Comparison of ENCODE assay signal across 9 mouse cellular contexts in the genomic region with DNA sequence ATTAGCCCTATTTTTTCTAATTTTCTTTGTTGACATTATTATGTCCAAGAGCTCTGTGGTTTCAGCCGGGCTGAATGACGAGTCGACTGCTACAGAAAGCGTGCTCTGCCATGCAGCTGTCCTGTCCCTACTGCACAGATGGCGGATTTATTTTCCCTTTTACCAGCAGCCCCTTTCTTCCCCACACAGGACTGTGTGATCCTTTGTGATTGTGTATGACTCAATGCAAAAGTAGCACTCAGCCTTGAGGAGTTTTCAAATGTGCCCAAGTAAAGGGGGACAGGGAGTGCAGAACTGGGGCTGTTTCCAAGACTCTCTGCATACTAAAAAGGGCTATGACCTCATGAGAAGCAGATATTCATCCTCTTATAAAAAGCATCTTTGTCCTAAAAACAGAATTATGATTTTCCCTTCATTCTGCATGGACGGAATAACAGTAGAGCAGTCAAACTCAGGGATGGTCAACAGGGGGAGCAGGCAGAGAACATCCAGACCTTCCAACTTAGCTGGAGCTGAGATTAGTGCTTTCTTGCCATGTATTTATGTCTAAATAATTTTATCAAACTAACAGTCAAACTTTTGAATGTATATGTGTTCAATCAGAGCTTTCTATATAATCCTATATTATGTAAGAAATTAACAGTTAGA.
DNase-seq lines count a peak whose midpoint lies in the region; ATAC-seq and TF ChIP-seq lines count a peak whose summit lies in the region.
"Had no signal": no experiment of that assay in that cellular context is flagged by ENCODE, and none has a peak within 500 bp of the region (broad histone marks: within the 10 kb centered on the region; RNA-seq: fewer than 3 reads in every experiment).

No protein-coding gene starts in this region.

- no peak overlapping the region for H3K4me3 ChIP-seq in lung, embryonic 14.5 days (ENCODE audit: low read depth, low read length)
- no peak overlapping the region for H3K4me3 ChIP-seq in lung, adult 2 months (replicated peaks; ENCODE audit: extremely low read depth, low read depth, low read length)
- no peak overlapping the region for H3K4me3 ChIP-seq in hindbrain, embryonic 13.5 days
- H3K4me3 ChIP-seq in midbrain, embryonic 12.5 days: no peak overlapping the region
- H3K4me3 ChIP-seq in stomach, postnatal 0 days (ENCODE audit: low read depth, low read length): no peak overlapping the region
- no peak overlapping the region for H3K4me3 ChIP-seq in heart, embryonic 10.5 days
- H3K4me3 ChIP-seq: heart, embryonic 13.5 days had no signal

- H3K27ac ChIP-seq in lung, embryonic 14.5 days (ENCODE audit: low read depth): no peak overlapping the region
- peak overlapping the region; percentile 52; the same call in 1 of the 2 replicates for H3K27ac ChIP-seq in hindbrain, embryonic 13.5 days
- peak overlapping the region; percentile 73 for H3K27ac ChIP-seq in midbrain, embryonic 12.5 days (replicated peaks)
- H3K27ac ChIP-seq in stomach, postnatal 0 days (replicated peaks): peak overlapping the region; percentile 4; the same call in 1 of the 2 replicates
- no peak overlapping the region for H3K27ac ChIP-seq in heart, embryonic 10.5 days
- H3K27ac ChIP-seq: heart, embryonic 13.5 days; macrophage had no signal

- WGBS in lung, embryonic 14.5 days: 38% methylated on average over 6 of the region's 6 CpGs
- 60% methylated on average over 6 of the region's 6 CpGs for WGBS in lung, adult 2 months
- 48% methylated on average over 6 of the region's 6 CpGs for WGBS in hindbrain, embryonic 13.5 days
- 34% methylated on average over 6 of the region's 6 CpGs for WGBS in midbrain, embryonic 12.5 days
- WGBS in stomach, postnatal 0 days: 35% methylated on average over 6 of the region's 6 CpGs
- 80% methylated on average over 6 of the region's 6 CpGs for WGBS in heart, embryonic 10.5 days

- no peaks in the 10 kb centered on the region for H3K36me3 ChIP-seq in lung, embryonic 14.5 days (ENCODE audit: insufficient read depth)
- no peaks in the 10 kb centered on the region for H3K36me3 ChIP-seq in hindbrain, embryonic 13.5 days
- H3K36me3 ChIP-seq in midbrain, embryonic 12.5 days: no peaks in the 10 kb centered on the region
- no peaks in the 10 kb centered on the region for H3K36me3 ChIP-seq in stomach, postnatal 0 days (ENCODE audit: control insufficient read depth, insufficient read depth, low read length)
- no peaks in the 10 kb centered on the region for H3K36me3 ChIP-seq in heart, embryonic 10.5 days
- H3K36me3 ChIP-seq: heart, embryonic 13.5 days had no signal

- no peak for TF ChIP-seq POLR2A in lung, adult 2 months (IDR thresholded peaks at IDR 0.05; ENCODE audit: borderline replicate concordance, extremely low read depth, low read depth, low read length)

- no peaks in the 10 kb centered on the region for H3K9me3 ChIP-seq in lung, embryonic 14.5 days (ENCODE audit: low read depth, low read length)
- no peaks in the 10 kb centered on the region for H3K9me3 ChIP-seq in hindbrain, embryonic 13.5 days
- no peaks in the 10 kb centered on the region for H3K9me3 ChIP-seq in midbrain, embryonic 12.5 days
- no peaks in the 10 kb centered on the region for H3K9me3 ChIP-seq in stomach, postnatal 0 days (ENCODE audit: control insufficient read depth, low read length)
- H3K9me3 ChIP-seq in heart, embryonic 10.5 days: no peaks in the 10 kb centered on the region
- H3K9me3 ChIP-seq: heart, embryonic 13.5 days had no signal

- peak; percentile 78 for ATAC-seq in lung, embryonic 14.5 days (ENCODE audit: insufficient read depth)
- peak; percentile 83 for ATAC-seq in hindbrain, embryonic 13.5 days (ENCODE audit: low FRiP score)
- peak; percentile 97 for ATAC-seq in midbrain, embryonic 12.5 days (ENCODE audit: low FRiP score, low read depth)
- peak; percentile 51; the same call in 1 of the 2 replicates for ATAC-seq in stomach, postnatal 0 days (ENCODE audit: low FRiP score, low TSS enrichment)
- ATAC-seq in megakaryocyte progenitor cell, adult 5-6 weeks (replicated peaks; ENCODE audit: poor library complexity): no peak

- DNase-seq in lung, embryonic 14.5 days: peak; percentile 26
- no peak for DNase-seq in lung, adult 2 months
- DNase-seq in stomach, postnatal 0 days (ENCODE audit: low spot score): no peak
- no peak for DNase-seq in heart, embryonic 10.5 days (ENCODE audit: low spot score)

- H3K4me1 ChIP-seq in lung, embryonic 14.5 days (ENCODE audit: insufficient read depth): peaks cover 5% of the 10 kb centered on the region; the same call in 1 of the 2 replicates
- H3K4me1 ChIP-seq in lung, adult 2 months (ENCODE audit: control insufficient read depth, insufficient read depth, low read length): no peaks in the 10 kb centered on the region
- H3K4me1 ChIP-seq in hindbrain, embryonic 13.5 days (replicated peaks): peaks cover 3% of the 10 kb centered on the region
- H3K4me1 ChIP-seq in midbrain, embryonic 12.5 days: no peaks in the 10 kb centered on the region
- H3K4me1 ChIP-seq in stomach, postnatal 0 days (replicated peaks; ENCODE audit: control insufficient read depth, insufficient read depth): no peaks in the 10 kb centered on the region
- no peaks in the 10 kb centered on the region for H3K4me1 ChIP-seq in heart, embryonic 10.5 days
- H3K4me1 ChIP-seq: heart, embryonic 13.5 days had no signal

- no peak overlapping the region for H3K4me2 ChIP-seq in lung, embryonic 14.5 days
- no peak overlapping the region for H3K4me2 ChIP-seq in hindbrain, embryonic 13.5 days
- no peak overlapping the region for H3K4me2 ChIP-seq in midbrain, embryonic 12.5 days (replicated peaks)
- H3K4me2 ChIP-seq in stomach, postnatal 0 days (replicated peaks; ENCODE audit: low read depth): no peak overlapping the region
- H3K4me2 ChIP-seq: heart, embryonic 13.5 days had no signal

- no peaks in the 10 kb centered on the region for H3K27me3 ChIP-seq in lung, embryonic 14.5 days (ENCODE audit: insufficient read depth, low read length)
- no peaks in the 10 kb centered on the region for H3K27me3 ChIP-seq in hindbrain, embryonic 13.5 days
- H3K27me3 ChIP-seq in midbrain, embryonic 12.5 days: no peaks in the 10 kb centered on the region
- no peaks in the 10 kb centered on the region for H3K27me3 ChIP-seq in stomach, postnatal 0 days (ENCODE audit: control insufficient read depth, insufficient read depth, low read length)
- H3K27me3 ChIP-seq in heart, embryonic 10.5 days (ENCODE audit: insufficient read depth, poor library complexity, severe bottlenecking): no peaks in the 10 kb centered on the region
- H3K27me3 ChIP-seq: heart, embryonic 13.5 days had no signal

- peak; percentile 26 for TF ChIP-seq CTCF in lung, embryonic 14.5 days (IDR thresholded peaks at IDR 0.05; ENCODE audit: low read depth)
- no peak for TF ChIP-seq CTCF in lung, adult 2 months (IDR thresholded peaks at IDR 0.05; ENCODE audit: insufficient read depth, low read length)
- TF ChIP-seq CTCF in stomach, postnatal 0 days (IDR thresholded peaks at IDR 0.05; ENCODE audit: low read depth): peak; percentile 45

- TF ChIP-seq EP300 in stomach, postnatal 0 days (optimal IDR thresholded peaks at IDR 0.05): no peak

- H3K9ac ChIP-seq in lung, embryonic 14.5 days: no peak overlapping the region
- no peak overlapping the region for H3K9ac ChIP-seq in hindbrain, embryonic 13.5 days
- H3K9ac ChIP-seq in midbrain, embryonic 12.5 days (replicated peaks): no peak overlapping the region
- H3K9ac ChIP-seq in stomach, postnatal 0 days (ENCODE audit: low read length): no peak overlapping the region
- H3K9ac ChIP-seq: heart, embryonic 13.5 days had no signal

Comparison
In these comparisons a context has a peak if more than half of its experiments do, and no peak if none do; other contexts are left out.
1. H3K27ac ChIP-seq: peak in hindbrain, embryonic 13.5 days (single experiment), midbrain, embryonic 12.5 days (single experiment) and stomach, postnatal 0 days (single experiment); none in lung, embryonic 14.5 days (single experiment) and heart, embryonic 10.5 days (single experiment).